Mouse (Mus musculus) heart, adult 2 months (tissue): ENCODE results near the gene Lrrc17. TPM values are rescaled to one million over a fixed set of nuclear protein-coding genes. Genes with fewer than 3 reads are reported as not detected.

Experiments
- DNase-seq, 2 experiments: peaks; one replicate each; pipeline ENCODE4 v3.0.0; 2021
- H3K27ac ChIP-seq: fragments of 200-600 bp; 2 replicates; pipeline ENCODE4 v1.8.1; 2022
- H3K27me3 ChIP-seq: fragments of 200-500 bp; 2 replicates; pipeline ENCODE4 v1.6.1; 2012; ENCODE audit warnings: mild to moderate bottlenecking, low read length, inconsistent platforms, mixed read lengths; ENCODE audit not compliant: control insufficient read depth, insufficient read depth
- H3K36me3 ChIP-seq: fragments of 200-500 bp; 2 replicates; pipeline ENCODE4 v1.6.1; 2012; ENCODE audit warnings: low read length, inconsistent platforms; ENCODE audit not compliant: control insufficient read depth, insufficient read depth
- H3K4me1 ChIP-seq: fragments of 200-500 bp; 2 replicates; pipeline ENCODE4 v1.6.1; 2011; ENCODE audit warnings: low read length; ENCODE audit not compliant: control insufficient read depth, insufficient read depth
- H3K4me3 ChIP-seq: fragments of 200-600 bp; 2 replicates; pipeline ENCODE4 v1.8.1; 2022
- H3K79me2 ChIP-seq: fragments of 200-500 bp; replicated peaks from 2 replicates; pipeline ENCODE4 v1.6.1; 2012; ENCODE audit warnings: mild to moderate bottlenecking, inconsistent platforms, low read length, moderate library complexity, mixed read lengths; ENCODE audit not compliant: control insufficient read depth, insufficient read depth
- H3K9ac ChIP-seq: fragments of 200-500 bp; 2 replicates; pipeline ENCODE4 v1.6.1; 2012; ENCODE audit warnings: low read depth, mild to moderate bottlenecking, control low read depth, inconsistent platforms, low read length, mixed read lengths
- CTCF ChIP-seq: fragments of 200-600 bp; IDR thresholded peaks from 2 replicates; pipeline ENCODE4 v1.8.1; 2022; ENCODE audit warnings: antibody characterized with exemption, mild to moderate bottlenecking, moderate library complexity
- EP300 ChIP-seq: fragments of 200-500 bp; IDR thresholded peaks from 2 replicates; pipeline ENCODE4 v1.6.1; 2011; ENCODE audit warnings: low read depth, low read length, control low read depth; ENCODE audit not compliant: insufficient read depth
- POLR2A ChIP-seq: fragments of 200-500 bp; IDR thresholded peaks from 2 replicates; pipeline ENCODE4 v1.6.1; 2011; ENCODE audit warnings: mild to moderate bottlenecking, low read depth, low read length, control low read depth; ENCODE audit not compliant: insufficient read depth
- WGBS: fragments of 180-500 bp; shearing (Covaris S2); methylation state at CpG from one replicate; pipeline ENCODE4 v1.1.7; 2018; 5-methylcytosine and 5-hydroxymethylcytosine counted together
- intact Hi-C: fragments of 180-260 bp; cut with DNase I; formaldehyde crosslinking; loops from one replicate; pipeline ENCODE4 v1.15.1; 2025
- polyA plus RNA-seq: library from polyadenylated mRNA; depleted of rRNA; stranded (reverse); fragments of >200 nt; gene quantifications from 2 replicates; pipeline ENCODE4 v1.2.3, GENCODE M21; 2012
- total RNA-seq, 2 experiments: library from RNA; stranded (reverse); gene quantifications; 2 replicates each; pipeline ENCODE4 v1.2.3; 2021

The Lrrc17 gene
- total and polyA plus RNA-seq, 3 experiments = 2.0 to 3.1 (median 2.7) TPM

- 34% methylated on average over 10 of the region's 10 CpGs for WGBS
- H3K9ac ChIP-seq = no peak overlapping the region
- H3K27ac ChIP-seq = no peak overlapping the region
- DNase-seq = no peak
- TF ChIP-seq EP300 = no peak
- no peak for TF ChIP-seq CTCF
- no peak for TF ChIP-seq POLR2A
- H3K36me3 ChIP-seq = no peaks in the 10 kb centered on the region
- no peaks in the 10 kb centered on the region for H3K79me2 ChIP-seq
- intact Hi-C loops = no loop called here
- no peak overlapping the region for H3K4me3 ChIP-seq
- H3K4me1 ChIP-seq = no peaks in the 10 kb centered on the region
- H3K27me3 ChIP-seq = no peaks in the 10 kb centered on the region
These were observed 30.0 kb upstream of the Lrrc17 start for GRCm38 (mm10) chr5:21513363-21513762.

GRCm38 (mm10) chr5:21517562-21517961 is 25.8 kb upstream of the Lrrc17 start:
- Histone ChIP-seq H3K27ac (no peak overlapping the region), H3K4me1 (no peaks in the 10 kb centered on the region), H3K4me3 (no peak overlapping the region), H3K9ac (no peak overlapping the region), H3K27me3 (no peaks in the 10 kb centered on the region), H3K79me2 (no peaks in the 10 kb centered on the region), H3K36me3 (no peaks in the 10 kb centered on the region)
- no peak for DNase-seq
- intact Hi-C loops = no loop called here
- TF ChIP-seq CTCF = no peak
- TF ChIP-seq POLR2A = no peak
- TF ChIP-seq EP300 = no peak
- 95% methylated on average over 2 of the region's 2 CpGs for WGBS

GRCm38 (mm10) chr5:21518207-21518606 is 25.2 kb upstream of the Lrrc17 start:
- H3K36me3 ChIP-seq = no peaks in the 10 kb centered on the region
- TF ChIP-seq POLR2A = no peak
- TF ChIP-seq EP300 = no peak
- TF ChIP-seq CTCF = no peak
- intact Hi-C loops = no loop called here
- no peaks in the 10 kb centered on the region for H3K27me3 ChIP-seq
- 88% methylated on average over 4 of the region's 4 CpGs for WGBS
- H3K79me2 ChIP-seq = no peaks in the 10 kb centered on the region
- no peak for DNase-seq
- no peak overlapping the region for H3K4me3 ChIP-seq
- no peak overlapping the region for H3K9ac ChIP-seq
- H3K27ac ChIP-seq = no peak overlapping the region
- H3K4me1 ChIP-seq = no peaks in the 10 kb centered on the region

GRCm38 (mm10) chr5:21519166-21519565 is 24.2 kb upstream of the Lrrc17 start:
- Histone ChIP-seq H3K27ac (no peak overlapping the region), H3K36me3 (no peaks in the 10 kb centered on the region), H3K79me2 (no peaks in the 10 kb centered on the region), H3K9ac (no peak overlapping the region), H3K4me1 (no peaks in the 10 kb centered on the region), H3K4me3 (no peak overlapping the region), H3K27me3 (no peaks in the 10 kb centered on the region)
- WGBS = 82% methylated on average over 3 of the region's 3 CpGs
- intact Hi-C loops = no loop called here
- TF ChIP-seq POLR2A (no peak), CTCF (no peak), EP300 (no peak)
- DNase-seq = no peak

GRCm38 (mm10) chr5:21526835-21527485 is 16.4 kb upstream of the Lrrc17 start:
- Histone ChIP-seq H3K4me1 (peaks cover 4% of the 10 kb centered on the region), H3K36me3 (no peaks in the 10 kb centered on the region), H3K9ac (no peak overlapping the region), H3K79me2 (no peaks in the 10 kb centered on the region), H3K27ac (peak overlapping the region; percentile 47), H3K4me3 (no peak overlapping the region), H3K27me3 (no peaks in the 10 kb centered on the region)
- DNase-seq = no peak
- intact Hi-C loops = no loop called here
- TF ChIP-seq POLR2A (no peak), EP300 (no peak), CTCF (no peak)
- 56% methylated on average over 11 of the region's 11 CpGs for WGBS

GRCm38 (mm10) chr5:21527488-21527911 is 15.9 kb upstream of the Lrrc17 start:
- H3K9ac ChIP-seq = no peak overlapping the region
- DNase-seq = peak; percentile 43 to 64
- H3K79me2 ChIP-seq = no peaks in the 10 kb centered on the region
- no peaks in the 10 kb centered on the region for H3K27me3 ChIP-seq
- TF ChIP-seq CTCF (no peak), POLR2A (no peak), EP300 (no peak)
- H3K27ac ChIP-seq = peak overlapping the region; percentile 47
- intact Hi-C loops = no loop called here
- no peaks in the 10 kb centered on the region for H3K36me3 ChIP-seq
- no peak overlapping the region for H3K4me3 ChIP-seq
- 42% methylated on average over 4 of the region's 4 CpGs for WGBS
- H3K4me1 ChIP-seq = peaks cover 4% of the 10 kb centered on the region
